Mouse (Mus musculus): Measurements from ENCODE around the gene Sorl1. TPM values are rescaled to one million over a fixed set of nuclear protein-coding genes. Genes with fewer than 3 reads are reported as not detected.
A peak's percentile ranks its signal among the peaks of the same experiment; 100 is the strongest.

Sorl1 gene
- polyA plus RNA-seq, 1 experiment = under 0.01 TPM

- Histone ChIP-seq H3K79me2 (ENCODE audit: control insufficient read depth, insufficient read depth) (no peaks in the 10 kb centered on the region), H3K4me2 (ENCODE audit: low read depth) (peak overlapping the region; percentile 94), H3K36me3 (ENCODE audit: control insufficient read depth, insufficient read depth) (no peaks in the 10 kb centered on the region), H3ac (ENCODE audit: control insufficient read depth, insufficient read length) (peak overlapping the region; percentile 43), H3K27me3 (ENCODE audit: control insufficient read depth, insufficient read depth, insufficient read length) (no peaks in the 10 kb centered on the region), H3K4me3 (peak overlapping the region; percentile 25)
- TF ChIP-seq TCF3 (IDR thresholded peaks at IDR 0.05; ENCODE audit: insufficient read length, low read depth) = no peak
- no peak for TF ChIP-seq POLR2AphosphoS2 (IDR thresholded peaks at IDR 0.05; ENCODE audit: insufficient read length, low read depth)
- no peak for TF ChIP-seq E2F4 (IDR thresholded peaks at IDR 0.05; ENCODE audit: insufficient read depth)
- TF ChIP-seq MYOD1 (IDR thresholded peaks at IDR 0.05; ENCODE audit: control insufficient read depth in 1 of 3, insufficient read length in 2 of 3, low read depth in 2 of 3) = peak in 2 of 3 experiments; percentile 7 to 47
- no peak for TF ChIP-seq TCF12 (IDR thresholded peaks at IDR 0.05; ENCODE audit: insufficient read depth, poor library complexity, severe bottlenecking)
- TF ChIP-seq SRF (IDR thresholded peaks at IDR 0.05; ENCODE audit: control insufficient read depth, insufficient read length, low read depth) = no peak
- TF ChIP-seq USF1 (IDR thresholded peaks at IDR 0.05; ENCODE audit: low read depth) = no peak
- peak in 1 of 3 experiments; percentile 53 for TF ChIP-seq MYOG (IDR thresholded peaks at IDR 0.05; ENCODE audit: control insufficient read depth in 1 of 3, insufficient read depth in 1 of 3, insufficient read length in 2 of 3, low read depth in 2 of 3)
- no peak for TF ChIP-seq REST (IDR thresholded peaks at IDR 0.05; ENCODE audit: insufficient read depth, insufficient read length)
- peak; percentile 39 for TF ChIP-seq POLR2A (IDR thresholded peaks at IDR 0.05; ENCODE audit: insufficient read length, low read depth)
- TF ChIP-seq CEBPB (IDR thresholded peaks at IDR 0.05; ENCODE audit: insufficient read depth, poor library complexity, severe bottlenecking) = peak; percentile 92
- no peak for TF ChIP-seq MAX (IDR thresholded peaks at IDR 0.05; ENCODE audit: low read depth)
Observed at GRCm38 (mm10) chr9:41950109-41950990, 173.7 kb downstream of the Sorl1 start.

DNA sequence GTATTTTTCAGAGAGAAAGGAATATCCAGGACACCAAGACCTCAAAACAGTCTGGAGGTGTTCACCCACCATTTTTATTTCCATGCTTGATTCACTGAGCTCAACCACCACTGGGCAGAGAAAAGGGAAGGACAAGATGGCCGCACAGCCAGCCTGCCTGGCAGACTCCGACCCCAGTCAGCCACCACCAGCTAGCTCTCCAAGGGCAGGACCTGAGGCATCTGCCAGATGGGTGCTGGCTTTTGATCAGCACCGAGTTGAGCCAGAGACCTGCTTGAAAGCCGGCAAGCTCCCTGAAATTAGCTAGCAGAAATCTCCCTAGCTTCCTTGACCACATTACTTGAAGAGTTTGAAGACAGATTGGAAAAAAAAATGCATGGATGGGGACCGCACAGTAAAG lies 174.6 kb downstream of the Sorl1 start:
- Histone ChIP-seq H3K79me2 (ENCODE audit: control insufficient read depth, insufficient read depth) (no peaks in the 10 kb centered on the region), H3K4me2 (ENCODE audit: low read depth) (no peak overlapping the region), H3ac (ENCODE audit: control insufficient read depth, insufficient read length) (no peak overlapping the region), H3K36me3 (ENCODE audit: control insufficient read depth, insufficient read depth) (no peaks in the 10 kb centered on the region), H3K4me3 (no peak overlapping the region), H3K27me3 (ENCODE audit: control insufficient read depth, insufficient read depth, insufficient read length) (no peaks in the 10 kb centered on the region)
- TF ChIP-seq E2F4 (IDR thresholded peaks at IDR 0.05; ENCODE audit: insufficient read depth) (no peak), POLR2AphosphoS2 (IDR thresholded peaks at IDR 0.05; ENCODE audit: insufficient read length, low read depth) (no peak), REST (IDR thresholded peaks at IDR 0.05; ENCODE audit: insufficient read depth, insufficient read length) (no peak), CEBPB (IDR thresholded peaks at IDR 0.05; ENCODE audit: insufficient read depth, poor library complexity, severe bottlenecking) (no peak), USF1 (IDR thresholded peaks at IDR 0.05; ENCODE audit: low read depth) (no peak), MAX (IDR thresholded peaks at IDR 0.05; ENCODE audit: low read depth) (no peak), MYOD1 (IDR thresholded peaks at IDR 0.05; ENCODE audit: control insufficient read depth in 1 of 3, insufficient read length in 2 of 3, low read depth in 2 of 3) (no peak), TCF3 (IDR thresholded peaks at IDR 0.05; ENCODE audit: insufficient read length, low read depth) (no peak), SRF (IDR thresholded peaks at IDR 0.05; ENCODE audit: control insufficient read depth, insufficient read length, low read depth) (no peak), TCF12 (IDR thresholded peaks at IDR 0.05; ENCODE audit: insufficient read depth, poor library complexity, severe bottlenecking) (no peak), POLR2A (IDR thresholded peaks at IDR 0.05; ENCODE audit: insufficient read length, low read depth) (no peak), MYOG (IDR thresholded peaks at IDR 0.05; ENCODE audit: control insufficient read depth in 1 of 3, insufficient read depth in 1 of 3, insufficient read length in 2 of 3, low read depth in 2 of 3) (no peak)

DNA sequence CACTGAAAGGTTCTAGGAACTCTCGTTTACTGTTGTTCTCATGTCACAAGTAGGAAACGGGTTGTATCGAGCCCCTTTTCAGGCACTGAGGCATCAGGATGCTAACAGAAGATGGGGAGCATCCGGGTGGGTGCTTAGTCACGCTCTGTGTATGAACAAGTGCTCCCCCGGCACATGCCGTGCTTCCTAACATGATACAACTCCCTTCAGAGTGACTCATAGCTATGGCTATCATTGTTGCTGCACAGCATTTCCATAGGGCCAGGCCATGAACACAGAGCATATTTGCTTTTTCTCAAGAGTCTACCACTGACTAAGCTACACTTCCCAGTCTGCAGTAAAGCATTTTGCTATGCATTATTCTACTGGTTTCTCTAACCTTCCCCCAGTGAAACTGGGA lies 179.1 kb downstream of the Sorl1 start:
- H3K4me2 ChIP-seq (ENCODE audit: low read depth) = no peak overlapping the region
- TF ChIP-seq MYOD1 (IDR thresholded peaks at IDR 0.05; ENCODE audit: control insufficient read depth in 1 of 3, insufficient read length in 2 of 3, low read depth in 2 of 3) (peak in 1 of 3 experiments; percentile 5), MYOG (IDR thresholded peaks at IDR 0.05; ENCODE audit: control insufficient read depth in 1 of 3, insufficient read depth in 1 of 3, insufficient read length in 2 of 3, low read depth in 2 of 3) (no peak)
- H3K79me2 ChIP-seq (ENCODE audit: control insufficient read depth, insufficient read depth) = no peaks in the 10 kb centered on the region
- H3K27me3 ChIP-seq (ENCODE audit: control insufficient read depth, insufficient read depth, insufficient read length) = no peaks in the 10 kb centered on the region
- H3ac ChIP-seq (ENCODE audit: control insufficient read depth, insufficient read length) = no peak overlapping the region
- H3K36me3 ChIP-seq (ENCODE audit: control insufficient read depth, insufficient read depth) = no peaks in the 10 kb centered on the region
- no peak overlapping the region for H3K4me3 ChIP-seq

GRCm38 (mm10) chr9:41942970-41943635 lies 181.0 kb downstream of the Sorl1 start:
- Histone ChIP-seq H3K27me3 (ENCODE audit: control insufficient read depth, insufficient read depth, insufficient read length) (no peaks in the 10 kb centered on the region), H3ac (ENCODE audit: control insufficient read depth, insufficient read length) (no peak overlapping the region), H3K4me2 (ENCODE audit: low read depth) (no peak overlapping the region), H3K79me2 (ENCODE audit: control insufficient read depth, insufficient read depth) (no peaks in the 10 kb centered on the region), H3K36me3 (ENCODE audit: control insufficient read depth, insufficient read depth) (no peaks in the 10 kb centered on the region), H3K4me3 (no peak overlapping the region)
- TF ChIP-seq USF1 (IDR thresholded peaks at IDR 0.05; ENCODE audit: low read depth) = no peak
- peak in 1 of 3 experiments; percentile 11 for TF ChIP-seq MYOG (IDR thresholded peaks at IDR 0.05; ENCODE audit: control insufficient read depth in 1 of 3, insufficient read depth in 1 of 3, insufficient read length in 2 of 3, low read depth in 2 of 3)

Data from myocyte (in vitro differentiated cells).